Mouse (Mus musculus) G1E-ER4 (cell line): ENCODE measurements around the gene Crtc2. TPM values are rescaled to one million over a fixed set of nuclear protein-coding genes. Genes with fewer than 3 reads are reported as not detected.

Experiments used
- GATA1 ChIP-seq: IDR thresholded peaks from one replicate; pipeline ENCODE4 v1.8.0; 2012; ENCODE audit warnings: low read length, inconsistent platforms
- polyA plus RNA-seq: library from polyadenylated mRNA; stranded (reverse); fragments of >175 nt; gene quantifications from 2 replicates; pipeline ENCODE4 v1.2.3, GENCODE M21; 2012

Crtc2 gene
- polyA plus RNA-seq, 1 experiment = 40.3 TPM

DNA sequence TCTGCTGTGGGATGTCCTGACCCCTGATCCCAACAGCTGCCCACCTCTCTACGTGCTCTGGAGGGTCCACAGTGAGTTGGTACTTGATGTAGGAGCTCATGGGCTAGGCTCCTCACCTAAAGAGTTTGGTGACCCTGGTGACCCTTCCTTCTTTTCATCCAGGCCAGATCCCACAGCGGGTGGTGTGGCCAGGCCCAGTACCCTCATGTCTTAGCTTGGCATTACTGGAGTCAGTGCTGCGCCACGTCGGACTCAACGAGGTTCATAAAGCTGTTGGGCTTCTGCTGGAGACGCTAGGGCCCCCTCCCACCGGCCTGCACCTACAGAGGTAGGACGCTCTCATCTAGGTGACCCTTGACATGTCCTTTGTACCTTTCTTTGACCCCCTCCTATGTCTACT is 25.3 kb downstream of the Crtc2 start:
- TF ChIP-seq GATA1 = no peak

DNA sequence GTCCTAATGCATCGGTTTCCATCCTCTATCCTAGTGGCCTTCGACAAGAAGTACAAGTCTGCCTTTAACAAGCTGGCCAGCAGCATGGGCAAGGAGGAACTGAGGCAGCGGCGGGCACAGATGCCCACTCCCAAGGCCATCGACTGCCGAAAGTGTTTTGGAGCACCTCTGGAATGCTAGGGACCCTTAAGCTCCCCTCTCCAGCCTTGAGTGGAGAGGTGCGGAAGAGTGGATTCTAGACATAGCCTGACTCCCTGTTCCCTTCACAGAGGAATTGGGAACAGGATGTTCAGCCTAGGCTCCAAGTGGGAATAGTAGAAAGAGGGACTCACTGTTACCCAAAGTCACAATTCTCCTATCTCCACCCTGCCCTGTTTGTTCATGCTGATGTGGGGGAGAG is 25.8 kb downstream of the Crtc2 start:
- no peak for TF ChIP-seq GATA1

DNA sequence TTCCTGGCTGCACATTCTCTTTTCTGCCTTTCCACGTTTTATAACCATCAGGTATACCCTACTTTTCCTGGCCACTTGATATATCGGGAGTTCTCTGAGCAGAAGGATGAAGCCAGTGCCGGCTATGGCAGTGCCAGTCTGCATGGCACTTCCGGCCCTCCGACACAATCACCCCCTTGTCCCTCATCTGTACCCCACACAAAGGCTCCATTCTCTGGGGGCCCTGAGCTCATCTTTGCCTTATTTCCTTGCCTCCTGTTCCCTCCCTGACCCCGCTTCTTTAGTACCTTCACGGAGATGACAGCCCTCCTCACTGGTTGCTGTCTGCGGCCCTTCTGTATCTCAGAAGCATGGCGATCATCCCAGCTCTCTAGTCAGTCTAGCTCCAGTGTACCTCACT is 26.7 kb downstream of the Crtc2 start:
- no peak for TF ChIP-seq GATA1

DNA sequence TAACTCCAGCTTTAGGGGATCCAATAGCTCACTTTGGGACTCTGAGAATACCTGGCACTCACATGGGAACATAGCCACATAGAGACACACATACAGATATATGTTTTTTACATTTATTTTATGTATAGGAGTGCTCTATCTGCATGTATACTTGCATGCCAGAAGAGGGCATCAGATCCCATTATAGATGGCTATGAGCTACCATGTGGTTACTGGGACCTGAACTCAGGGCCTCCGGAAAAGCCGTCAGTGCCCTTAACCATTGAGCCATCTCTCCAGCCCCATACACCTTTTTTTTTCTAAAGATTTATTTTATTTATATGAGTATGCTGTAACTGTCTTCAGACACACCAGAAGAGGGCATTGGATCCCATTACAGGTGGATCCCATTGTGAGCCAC is 30.2 kb downstream of the Crtc2 start:
- no peak for TF ChIP-seq GATA1

DNA sequence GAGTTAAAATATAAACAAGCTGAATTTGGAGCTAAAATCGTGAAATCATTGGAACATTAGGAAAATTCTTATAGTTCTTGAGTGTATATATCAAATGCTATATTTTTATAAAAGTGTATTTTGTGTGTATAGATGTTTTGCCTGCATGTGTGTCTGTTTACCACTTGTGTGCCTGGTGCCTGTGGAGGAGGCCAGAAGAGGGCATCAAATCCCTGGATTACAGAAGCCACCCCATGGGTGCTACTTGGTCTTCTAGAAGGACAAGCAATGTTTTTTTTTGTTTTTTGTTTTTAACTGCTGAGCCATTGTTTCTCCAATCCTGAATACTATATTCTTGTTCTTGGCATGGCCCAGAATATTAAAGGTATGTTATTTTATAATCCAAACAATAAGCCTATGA is 36.6 kb downstream of the Crtc2 start:
- no peak for TF ChIP-seq GATA1

DNA sequence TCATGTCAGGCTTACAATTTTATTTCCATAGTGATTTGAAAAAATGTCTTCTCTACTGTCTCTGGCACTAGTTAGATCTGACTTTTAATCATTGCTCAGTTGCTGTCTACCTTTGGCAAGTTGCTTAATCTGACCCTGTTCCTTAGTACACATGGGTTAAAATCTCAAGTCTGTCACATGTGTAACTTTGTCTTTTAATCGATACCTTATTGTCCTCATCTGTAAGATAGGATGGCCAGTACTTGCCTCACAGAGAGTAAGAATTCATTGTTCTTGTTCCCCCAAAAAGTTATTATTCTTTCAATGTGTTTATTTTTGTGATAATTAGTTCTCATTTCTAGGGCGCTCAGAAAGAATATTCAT is 38.0 kb downstream of the Crtc2 start:
- no peak for TF ChIP-seq GATA1

DNA sequence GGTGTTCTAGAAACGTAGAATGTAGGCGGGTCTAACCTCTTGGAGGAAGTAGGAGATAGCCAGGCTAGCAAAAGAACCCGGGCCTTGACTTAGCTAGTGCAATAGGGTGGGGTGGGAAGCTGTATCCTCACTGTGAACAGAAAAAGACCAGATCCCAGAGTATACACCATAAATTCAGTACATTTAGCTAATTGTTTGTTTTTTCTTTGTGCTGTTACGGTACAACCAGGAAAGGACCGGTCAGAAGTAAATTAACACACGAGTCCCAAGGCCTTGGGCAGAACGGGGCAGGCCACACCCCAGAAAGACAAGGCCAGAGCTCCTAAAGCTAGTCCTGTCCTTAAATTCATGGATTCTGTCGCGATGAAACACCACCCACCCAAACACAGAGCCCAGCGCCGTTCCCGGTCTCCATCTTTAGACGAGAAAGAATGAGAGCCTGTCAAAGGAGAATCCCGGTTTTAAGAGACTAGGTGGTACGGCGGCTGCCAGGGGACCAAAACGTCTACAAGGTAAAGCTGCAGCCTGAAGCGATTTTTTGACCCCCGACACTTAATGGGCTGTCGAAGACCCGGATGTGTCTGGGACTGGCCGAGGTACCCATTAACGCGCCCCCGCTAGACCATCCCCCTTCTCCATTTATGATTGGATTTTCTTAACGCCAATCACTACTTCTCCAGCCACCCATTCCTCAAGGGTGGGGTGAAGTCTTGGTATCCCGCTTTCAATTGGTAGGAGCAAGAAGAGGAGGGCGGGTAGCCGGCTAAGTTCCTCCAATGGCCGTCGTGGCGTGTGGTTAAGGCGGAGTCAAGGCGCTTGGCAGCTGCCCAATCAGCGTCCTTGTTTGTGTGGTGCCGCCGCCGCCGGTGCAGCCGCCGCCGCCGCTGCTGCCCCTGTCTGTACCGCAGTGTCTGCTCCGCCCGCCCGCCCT is 38.6 kb downstream of the Crtc2 start, which contains the start of gene Gatad2b:
Gene Gatad2b, plus strand, starts transcription at position 834 of the 931 bp plus-strand sequence.
- no peak for TF ChIP-seq GATA1

DNA sequence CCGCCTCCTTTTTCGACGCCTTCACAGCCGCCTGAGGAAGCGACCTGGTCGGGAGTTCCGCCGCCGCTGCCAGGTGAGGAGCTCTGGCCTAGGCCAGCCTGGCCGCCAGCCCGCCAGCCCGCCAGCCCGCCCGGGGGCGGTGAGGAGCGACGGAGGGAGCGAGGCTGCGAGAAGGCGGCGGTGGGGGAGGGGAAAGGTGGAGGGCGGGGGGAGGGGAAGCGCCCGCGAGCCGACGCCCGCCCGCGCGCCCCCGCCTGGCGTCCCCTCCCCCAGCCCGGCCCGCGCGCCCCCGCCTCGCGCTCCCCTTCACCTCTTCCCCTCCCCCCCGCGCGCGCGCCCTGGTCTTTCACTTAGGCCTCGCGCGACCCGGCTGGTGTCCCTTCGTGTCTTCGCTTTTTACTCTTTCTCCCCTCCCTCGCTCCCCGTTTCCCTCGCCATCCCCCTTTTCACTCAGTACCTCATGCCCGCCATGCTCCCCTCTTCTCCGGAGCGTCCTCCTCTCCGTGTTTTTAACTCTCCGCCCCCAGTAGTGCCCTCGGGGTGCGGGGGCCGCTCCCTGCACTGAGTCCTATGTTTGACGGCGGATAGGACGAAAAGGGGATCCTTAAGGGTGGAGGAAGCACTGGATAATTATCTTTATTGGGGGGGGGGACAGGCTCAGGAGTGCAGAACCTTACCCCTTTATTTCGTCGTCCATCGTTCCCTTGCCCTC is 39.5 kb downstream of the Crtc2 start:
- TF ChIP-seq GATA1 = no peak

DNA sequence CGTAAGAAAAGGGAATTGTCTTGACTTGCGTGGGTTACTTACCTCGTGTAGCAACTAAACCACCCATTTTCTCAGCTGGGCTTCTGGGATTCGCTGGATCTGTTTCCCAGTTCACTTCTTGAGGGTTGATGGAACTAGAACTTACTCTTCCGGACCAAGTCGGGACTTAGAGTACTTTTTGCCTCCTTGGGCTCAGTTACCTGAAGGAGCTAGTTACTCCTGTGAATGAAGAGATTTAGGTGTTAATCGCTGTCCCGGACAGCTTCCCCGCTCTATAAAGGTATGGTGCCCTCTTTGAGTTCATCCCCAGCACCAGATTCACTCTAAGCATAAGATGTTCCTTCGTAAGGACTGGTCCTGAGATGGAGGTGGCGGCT is 40.1 kb downstream of the Crtc2 start:
- TF ChIP-seq GATA1 = no peak

DNA sequence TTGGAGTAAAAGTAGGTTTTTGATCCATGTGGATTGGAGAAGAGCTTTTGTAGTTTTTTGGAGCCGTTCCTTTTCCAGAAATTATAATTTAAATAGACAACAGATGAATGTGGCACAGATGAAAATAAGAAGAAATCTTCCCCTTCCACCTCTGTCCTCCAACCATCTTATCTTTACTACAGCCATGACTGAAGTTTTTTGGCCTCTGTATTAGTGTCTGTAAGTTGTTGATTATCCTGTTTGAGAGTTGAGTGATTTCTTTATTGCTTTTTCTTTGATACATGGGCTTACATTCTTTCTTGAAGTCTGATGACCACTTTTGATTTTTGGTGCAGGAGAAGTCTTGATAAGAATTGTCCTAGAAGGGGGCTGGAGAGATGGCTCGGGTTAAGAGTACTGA is 40.7 kb downstream of the Crtc2 start:
- TF ChIP-seq GATA1 = peak; percentile 14

DNA sequence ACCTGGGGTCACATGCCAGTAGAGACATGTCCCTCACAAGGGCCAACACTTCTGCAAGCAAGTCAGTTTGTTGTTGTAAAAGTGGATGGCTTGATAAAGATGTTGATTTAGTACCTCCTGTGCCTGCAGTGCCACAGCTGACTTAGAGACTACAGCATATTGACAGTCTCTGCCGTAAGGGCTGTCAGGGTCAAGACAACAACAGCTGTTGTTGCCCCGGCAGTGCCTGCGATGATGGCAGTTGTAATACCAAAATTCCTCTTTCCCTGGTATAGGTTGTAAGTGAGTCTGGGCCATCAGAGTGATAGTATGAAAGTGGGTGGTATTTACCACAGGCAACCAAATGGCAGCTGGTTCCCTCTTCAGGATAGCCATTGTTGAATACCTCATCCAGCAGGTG is 51.8 kb downstream of the Crtc2 start:
- TF ChIP-seq GATA1 = no peak

DNA sequence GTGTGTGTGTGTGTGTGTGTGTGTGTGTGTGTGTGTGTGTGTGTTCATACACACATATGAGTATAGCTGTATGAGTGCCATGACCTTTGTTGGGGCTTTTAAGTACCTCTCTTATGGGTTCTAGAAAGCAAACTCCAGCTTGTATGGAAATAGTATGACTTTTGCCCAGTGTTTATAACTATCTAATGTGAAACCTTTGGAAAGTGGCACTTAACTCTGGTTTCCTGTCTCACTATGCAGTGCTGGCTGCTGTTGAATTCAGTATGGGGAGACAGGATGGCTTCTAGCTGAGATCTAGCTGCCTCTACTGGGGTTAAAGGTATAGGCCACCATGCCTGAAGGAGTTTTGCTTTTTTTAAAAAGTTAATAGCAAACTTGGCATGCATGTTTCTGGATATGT is 55.6 kb downstream of the Crtc2 start:
- TF ChIP-seq GATA1 = no peak

DNA sequence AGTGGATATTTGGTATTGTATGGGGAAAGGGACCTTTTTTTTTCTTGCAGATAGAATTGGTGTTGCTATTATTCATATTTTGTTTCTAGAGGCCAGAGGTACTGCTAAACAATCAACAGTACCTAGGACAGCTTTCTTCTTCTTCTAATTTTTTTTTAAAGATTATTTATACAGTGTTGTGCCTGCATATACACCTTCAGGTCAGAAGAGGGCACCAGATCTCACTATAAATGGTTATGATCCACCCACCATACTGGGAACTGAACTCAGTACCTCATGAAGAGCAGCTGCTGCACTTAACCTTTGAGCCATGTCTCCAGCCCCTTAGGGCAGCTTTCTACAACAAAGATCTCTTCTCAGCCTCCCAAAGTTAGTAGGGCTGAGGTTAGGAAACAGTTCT is 59.4 kb downstream of the Crtc2 start:
- TF ChIP-seq GATA1 = no peak

Other genes starting within 250 kb of the Crtc2 start
- gene 4933434E20Rik, start 202.5 kb upstream of the Crtc2 start, polyA plus RNA-seq = 19.8 and 35.4 TPM in 2 replicates
- 158 and 183 TPM in 2 replicates for gene Ubap2l, start 201.5 kb upstream of the Crtc2 start, polyA plus RNA-seq
- 194 and 266 TPM in 2 replicates for gene Tpm3, start 181.5 kb upstream of the Crtc2 start, polyA plus RNA-seq
- gene Nup210l, start 150.0 kb upstream of the Crtc2 start, polyA plus RNA-seq = not detected in 2 replicates
- 121 and 183 TPM in 2 replicates for gene Rps27, start 40.5 kb upstream of the Crtc2 start, polyA plus RNA-seq
- 2.3 and 2.4 TPM in 2 replicates for gene Rab13, start 40.5 kb upstream of the Crtc2 start, polyA plus RNA-seq
- 86.1 and 122 TPM in 2 replicates for gene Jtb, start 22.6 kb upstream of the Crtc2 start, polyA plus RNA-seq
- not detected in 2 replicates for gene Creb3l4, start 10.7 kb upstream of the Crtc2 start, polyA plus RNA-seq
- gene Slc39a1, start 6.0 kb upstream of the Crtc2 start, polyA plus RNA-seq = 14.3 and 15.6 TPM in 2 replicates
- 66.1 and 104 TPM in 2 replicates for gene Dennd4b, start 11.0 kb downstream of the Crtc2 start, polyA plus RNA-seq
- 3.0 and 3.6 TPM in 2 replicates for gene Gatad2b, start 39.0 kb downstream of the Crtc2 start, polyA plus RNA-seq
- 2.0 and 3.4 TPM in 2 replicates for gene Slc27a3, start 135.8 kb downstream of the Crtc2 start, polyA plus RNA-seq
- 36.0 and 41.9 TPM in 2 replicates for gene Ints3, start 179.5 kb downstream of the Crtc2 start, polyA plus RNA-seq
- gene Npr1, start 211.7 kb downstream of the Crtc2 start, polyA plus RNA-seq = 0.15 and 0.50 TPM in 2 replicates
- 20.2 and 32.3 TPM in 2 replicates for gene Ilf2, start 222.0 kb downstream of the Crtc2 start, polyA plus RNA-seq
- gene Snapin, start 236.9 kb downstream of the Crtc2 start, polyA plus RNA-seq = 3.2 and 3.8 TPM in 2 replicates